Mouse (Mus musculus) stomach, embryonic 15.5 days (tissue): ENCODE measurements around the gene Gprc6a. TPM values are rescaled to one million over a fixed set of nuclear protein-coding genes. Genes with fewer than 3 reads are reported as not detected.

ENCODE experiments used
- ATAC-seq: fragments of 200-750 bp; cut with Nextera tagmentation; 2 replicates; pipeline ENCODE4 v1.8.0; 2017; ENCODE audit warnings: low read depth, moderate number of reproducible peaks, moderate TSS enrichment; ENCODE audit not compliant: insufficient read depth, low FRiP score
- H3K27ac ChIP-seq: fragments of 300-500 bp; sonication (generic); 2 replicates; pipeline ENCODE4 v1.5.1; 2015; ENCODE audit warnings: mild to moderate bottlenecking, inconsistent platforms
- H3K27me3 ChIP-seq: fragments of 300-500 bp; sonication (generic); replicated peaks from 2 replicates; pipeline ENCODE4 v1.6.1; 2015; ENCODE audit warnings: inconsistent platforms
- H3K36me3 ChIP-seq: fragments of 300-500 bp; sonication (generic); 2 replicates; pipeline ENCODE4 v1.6.1; 2015; ENCODE audit warnings: inconsistent platforms
- H3K4me1 ChIP-seq: fragments of 300-500 bp; sonication (generic); 2 replicates; pipeline ENCODE4 v1.6.1; 2015; ENCODE audit warnings: inconsistent platforms
- H3K4me2 ChIP-seq: fragments of 300-500 bp; sonication (generic); 2 replicates; pipeline ENCODE4 v1.6.1; 2015; ENCODE audit warnings: mild to moderate bottlenecking, inconsistent platforms
- H3K4me3 ChIP-seq: fragments of 300-500 bp; sonication (generic); replicated peaks from 2 replicates; pipeline ENCODE4 v1.5.1; 2015; ENCODE audit warnings: inconsistent platforms
- H3K9ac ChIP-seq: fragments of 300-500 bp; sonication (generic); 2 replicates; pipeline ENCODE4 v1.6.1; 2015; ENCODE audit warnings: inconsistent platforms
- H3K9me3 ChIP-seq: fragments of 300-500 bp; sonication (generic); 2 replicates; pipeline ENCODE4 v1.6.1; 2016; ENCODE audit warnings: inconsistent platforms
- WGBS: fragments of 180-500 bp; shearing (Covaris S2); methylation state at CpG from one replicate; pipeline ENCODE4 v1.1.7; 2015; 5-methylcytosine and 5-hydroxymethylcytosine counted together
- polyA plus RNA-seq: library from polyadenylated mRNA; unstranded; fragments of >200 nt; fragmentation: Nextera tagmentation; extraction: Ambion mirVana; gene quantifications from 2 replicates; pipeline ENCODE4 v1.2.1, GENCODE M21; 2015

The Gprc6a gene
- polyA plus RNA-seq, result 0.05 and 0.10 TPM in 2 replicates

- WGBS, result 24% methylated on average over 8 of the region's 8 CpGs
Measured at GRCm38 (mm10) chr10:51631411-51632136, at the start of gene Gprc6a. Gprc6a (minus strand) TSS chr10:51631461.

DNA sequence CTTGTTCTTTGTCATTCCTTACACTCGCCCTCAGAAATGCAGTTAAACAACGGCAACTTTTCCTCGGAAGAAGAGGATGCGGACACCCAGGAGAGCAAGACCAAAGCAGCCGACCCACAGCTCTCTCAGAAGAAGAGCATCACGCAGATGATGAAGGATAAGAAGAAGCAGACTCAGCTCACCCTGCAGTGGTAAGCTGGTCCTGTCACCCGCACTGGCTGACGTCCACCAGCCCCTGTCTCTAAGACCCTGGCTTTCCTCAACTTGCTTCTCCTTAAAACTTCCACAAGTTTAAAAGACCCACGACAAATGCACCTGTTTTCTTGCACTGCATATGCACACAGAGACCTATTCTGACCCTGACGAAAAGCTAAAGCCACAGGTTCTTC lies 47.0 kb upstream of the Gprc6a start:
- Histone ChIP-seq H3K4me2 (peak overlapping the region; percentile 87), H3K9me3 (no peaks in the 10 kb centered on the region), H3K27ac (no peak overlapping the region), H3K4me3 (peak overlapping the region; percentile 44), H3K9ac (no peak overlapping the region), H3K27me3 (peaks cover 9% of the 10 kb centered on the region), H3K36me3 (no peaks in the 10 kb centered on the region), H3K4me1 (peaks cover 5% of the 10 kb centered on the region; the same call in 1 of the 2 replicates)
- 8% methylated on average over 10 of the region's 10 CpGs for WGBS
- ATAC-seq, result no peak

More at GRCm38 (mm10) chr10:51631411-51632136, at the start of gene Gprc6a:
- Histone ChIP-seq H3K9me3 (no peaks in the 10 kb centered on the region), H3K4me2 (no peak within 1 kb of the TSS), H3K36me3 (no peaks in the 10 kb centered on the region), H3K27me3 (no peaks in the 10 kb centered on the region), H3K27ac (no peak within 1 kb of the TSS), H3K9ac (no peak within 1 kb of the TSS), H3K4me1 (no peaks in the 10 kb centered on the region), H3K4me3 (no peak within 1 kb of the TSS)
- ATAC-seq, result no peak

DNA sequence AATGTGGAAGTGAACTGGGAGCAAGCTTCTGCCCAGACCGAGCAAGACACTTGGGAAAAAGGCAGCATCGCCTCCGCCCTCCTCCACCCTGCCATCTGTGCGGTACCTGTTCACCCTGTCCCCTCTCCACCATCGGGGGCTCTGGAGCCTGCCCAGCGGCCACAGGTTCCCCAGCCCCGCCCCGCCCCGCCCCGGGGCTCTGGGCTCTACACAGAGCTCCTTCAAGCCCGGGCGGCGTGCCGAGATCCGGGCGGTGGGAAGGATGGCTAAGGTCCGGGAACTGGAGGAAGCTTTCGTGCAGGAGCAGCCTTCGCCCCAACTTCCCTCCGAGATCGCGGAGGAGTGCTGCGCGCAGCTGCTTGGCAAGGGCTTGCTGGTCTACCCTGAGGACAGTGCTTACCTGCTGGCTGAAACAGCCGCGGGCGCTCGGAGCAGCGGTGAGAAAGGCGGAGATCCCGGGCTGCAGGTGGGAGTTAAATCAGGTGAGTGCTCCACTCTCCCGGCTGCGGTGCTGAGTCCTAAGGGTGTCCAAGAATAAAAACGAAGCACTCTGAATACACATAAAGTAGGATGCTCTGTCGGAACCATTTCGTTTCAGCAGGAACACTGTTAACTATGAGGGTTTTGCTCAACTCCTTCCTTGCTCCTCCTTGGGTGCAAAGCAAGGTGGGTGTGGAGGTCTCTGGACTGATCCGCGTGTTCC lies 46.4 kb upstream of the Gprc6a start, which contains the start of gene Rfx6:
Gene Rfx6, plus strand, starts transcription at position 209 of the 703 bp plus-strand sequence.
- no peaks in the 10 kb centered on the region for H3K36me3 ChIP-seq
- H3K27me3 ChIP-seq, result peaks cover 9% of the 10 kb centered on the region
- H3K4me3 ChIP-seq, result peak within 1 kb of the TSS; percentile 44
- H3K27ac ChIP-seq, result no peak within 1 kb of the TSS
- H3K4me1 ChIP-seq, result peaks cover 5% of the 10 kb centered on the region; the same call in 1 of the 2 replicates
- no peaks in the 10 kb centered on the region for H3K9me3 ChIP-seq
- peak; percentile 66 for ATAC-seq
- H3K4me2 ChIP-seq, result peak within 1 kb of the TSS; percentile 87
- 1% methylated on average over 38 of the region's 38 CpGs for WGBS
- H3K9ac ChIP-seq, result no peak within 1 kb of the TSS

DNA sequence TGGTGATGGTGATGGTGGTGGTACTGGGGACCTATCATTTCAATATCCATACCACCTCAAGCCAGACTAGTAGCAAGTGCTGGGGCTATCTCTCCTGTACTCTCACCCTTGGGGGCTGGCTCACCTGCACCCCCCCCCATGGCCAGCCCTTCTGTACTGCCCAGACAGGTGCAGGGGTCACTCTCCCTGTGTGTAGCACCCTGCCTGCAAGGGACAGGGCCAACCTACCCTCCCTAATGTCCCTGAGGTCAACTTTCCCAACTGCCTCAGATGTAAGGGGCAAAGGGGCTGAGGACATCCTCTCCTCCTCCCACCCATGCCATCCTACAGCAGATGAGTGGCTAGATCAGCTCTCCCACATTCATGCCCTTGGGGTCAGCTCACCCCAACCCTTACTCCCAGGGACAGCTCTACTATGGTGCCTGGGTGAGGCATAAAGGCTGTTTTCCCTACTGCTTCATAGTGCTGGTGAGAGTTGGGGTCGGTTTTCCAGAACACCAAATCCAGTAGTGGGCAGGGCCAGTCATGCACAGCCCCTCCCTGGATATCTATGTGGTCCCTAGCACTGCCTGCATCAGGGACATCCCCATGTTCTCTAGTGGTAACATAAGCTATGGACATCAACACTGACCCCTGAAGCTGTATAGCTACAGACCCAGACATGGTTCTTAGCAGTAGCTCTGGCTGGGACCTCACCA lies 41.0 kb upstream of the Gprc6a start:
- ATAC-seq, result 0 out of 2 replicates have a peak, but pooled peaks have one; percentile 27
- 22% methylated on average over 1 of the region's 1 CpGs for WGBS
- 0 out of 2 replicates have a peak, but pooled peaks cover under 1% of the 10 kb centered on the region for H3K4me1 ChIP-seq

GRCm38 (mm10) chr10:51671583-51671982 lies 40.3 kb upstream of the Gprc6a start:
- no peak for ATAC-seq
- no peaks in the 10 kb centered on the region; the same call in 1 of the 2 replicates for H3K27me3 ChIP-seq
- H3K4me1 ChIP-seq, result no peaks in the 10 kb centered on the region
- H3K36me3 ChIP-seq, result no peaks in the 10 kb centered on the region
- no peak overlapping the region for H3K27ac ChIP-seq
- 79% methylated on average over 4 of the region's 4 CpGs for WGBS
- H3K9me3 ChIP-seq, result no peaks in the 10 kb centered on the region
- H3K4me2 ChIP-seq, result no peak overlapping the region
- H3K4me3 ChIP-seq, result no peak overlapping the region
- H3K9ac ChIP-seq, result no peak overlapping the region

More for the DNA sequence above, 41.0 kb upstream of the Gprc6a start:
- Histone ChIP-seq H3K4me3 (no peak overlapping the region), H3K9ac (no peak overlapping the region), H3K9me3 (no peaks in the 10 kb centered on the region), H3K27me3 (no peaks in the 10 kb centered on the region; the same call in none of the 2 replicates), H3K36me3 (no peaks in the 10 kb centered on the region), H3K4me2 (no peak overlapping the region), H3K27ac (no peak overlapping the region)

- ATAC-seq, result no peak
- no peaks in the 10 kb centered on the region for H3K4me1 ChIP-seq
- no peak overlapping the region for H3K4me3 ChIP-seq
- H3K9me3 ChIP-seq, result no peaks in the 10 kb centered on the region
- H3K27me3 ChIP-seq, result no peaks in the 10 kb centered on the region
- no peak overlapping the region for H3K27ac ChIP-seq
- no peaks in the 10 kb centered on the region for H3K36me3 ChIP-seq
- no peak overlapping the region for H3K4me2 ChIP-seq
- no peak overlapping the region for H3K9ac ChIP-seq
Measured at GRCm38 (mm10) chr10:51669334-51669733, 38.1 kb upstream of the Gprc6a start.

- no peak overlapping the region for H3K4me3 ChIP-seq
- no peaks in the 10 kb centered on the region for H3K27me3 ChIP-seq
- 64% methylated on average over 1 of the region's 1 CpGs for WGBS
- H3K27ac ChIP-seq, result no peak overlapping the region
- no peaks in the 10 kb centered on the region for H3K4me1 ChIP-seq
- H3K9me3 ChIP-seq, result no peaks in the 10 kb centered on the region
- H3K36me3 ChIP-seq, result no peaks in the 10 kb centered on the region
- ATAC-seq, result no peak
- H3K9ac ChIP-seq, result no peak overlapping the region
- H3K4me2 ChIP-seq, result no peak overlapping the region
Measured at GRCm38 (mm10) chr10:51657324-51657723, 26.1 kb upstream of the Gprc6a start.

DNA sequence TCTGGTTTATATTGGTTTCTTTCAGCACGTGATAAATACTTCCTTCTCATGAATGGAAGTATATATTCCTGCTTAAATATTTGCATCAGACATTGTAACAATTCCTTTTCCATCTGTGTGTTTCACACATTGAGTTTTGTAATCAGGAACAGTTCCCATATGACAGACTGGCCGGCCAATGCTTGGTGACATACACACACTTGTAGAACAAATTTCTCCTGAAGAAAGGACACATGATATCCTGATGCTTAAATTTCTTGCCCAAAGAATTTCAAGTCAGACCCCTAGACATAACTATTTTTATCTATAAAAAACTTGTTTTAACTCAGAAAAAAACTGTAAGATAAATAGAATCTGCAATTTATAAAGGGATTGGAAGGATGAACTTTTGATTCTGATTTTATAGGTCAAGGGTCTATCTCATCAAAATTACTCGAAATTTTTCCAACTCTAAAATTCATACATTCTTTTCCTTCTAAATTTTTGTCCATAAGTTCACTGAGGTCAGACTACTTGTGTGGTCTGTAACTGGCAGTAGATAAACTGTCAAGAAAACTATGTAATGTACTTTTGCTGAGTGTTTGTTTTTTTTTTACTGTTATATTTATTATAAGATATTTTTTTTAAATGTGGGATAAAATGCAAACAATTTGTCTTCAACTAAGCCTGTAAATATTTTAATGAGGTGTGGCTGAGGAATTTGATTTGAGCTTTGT lies 18.4 kb upstream of the Gprc6a start:
- H3K36me3 ChIP-seq, result no peaks in the 10 kb centered on the region
- no peak for ATAC-seq
- no peaks in the 10 kb centered on the region for H3K9me3 ChIP-seq
- H3K4me3 ChIP-seq, result no peak overlapping the region
- H3K27me3 ChIP-seq, result no peaks in the 10 kb centered on the region
- H3K4me1 ChIP-seq, result no peaks in the 10 kb centered on the region
- 65% methylated on average over 3 of the region's 3 CpGs for WGBS
- H3K4me2 ChIP-seq, result no peak overlapping the region
- H3K9ac ChIP-seq, result no peak overlapping the region
- no peak overlapping the region for H3K27ac ChIP-seq

DNA sequence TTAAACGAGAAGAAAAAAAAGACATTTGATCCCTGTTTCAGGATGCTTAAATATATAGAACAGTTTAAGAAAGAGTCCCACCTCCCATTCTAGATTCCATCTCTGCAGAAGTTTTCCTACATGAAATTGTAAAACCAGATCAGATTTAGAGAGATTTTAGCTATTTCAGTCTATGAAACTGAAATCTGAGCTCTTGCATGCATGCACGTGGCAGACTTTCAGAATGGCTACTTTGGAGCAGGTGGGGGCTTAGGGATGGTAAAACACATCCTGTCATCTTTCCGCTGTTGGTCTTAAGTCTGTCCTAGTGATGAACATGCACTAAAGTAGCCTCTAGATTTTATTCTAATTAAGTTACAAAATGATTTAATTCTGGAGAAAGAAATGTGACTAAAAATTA lies 10.1 kb downstream of the Gprc6a start:
- no peak for ATAC-seq
- Histone ChIP-seq H3K9ac (no peak overlapping the region), H3K27ac (no peak overlapping the region), H3K4me1 (no peaks in the 10 kb centered on the region), H3K27me3 (no peaks in the 10 kb centered on the region), H3K9me3 (no peaks in the 10 kb centered on the region), H3K4me2 (no peak overlapping the region), H3K36me3 (no peaks in the 10 kb centered on the region), H3K4me3 (no peak overlapping the region)
- 73% methylated on average over 3 of the region's 3 CpGs for WGBS

DNA sequence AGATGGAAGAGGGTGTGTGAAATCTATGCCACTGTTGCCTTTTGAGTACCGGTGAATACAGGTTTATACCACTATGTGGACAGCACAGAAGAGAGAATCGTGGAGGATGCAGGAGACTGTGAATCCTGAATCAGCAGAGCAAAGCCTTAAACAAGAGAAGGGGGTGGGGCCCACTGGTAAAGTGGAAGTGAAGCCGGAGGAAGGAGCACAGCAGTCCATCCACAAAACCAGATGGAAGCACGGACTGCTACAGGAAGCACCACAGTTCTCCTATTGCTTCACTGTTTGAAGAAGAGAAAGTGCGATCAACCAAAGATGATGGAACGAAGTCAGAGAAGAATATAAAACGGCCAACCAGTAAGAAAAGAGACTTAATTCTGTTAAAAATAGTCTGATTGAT lies 11.1 kb downstream of the Gprc6a start:
- WGBS, result 64% methylated on average over 7 of the region's 7 CpGs

GRCm38 (mm10) chr10:51618538-51618937 lies 12.7 kb downstream of the Gprc6a start:
- H3K9ac ChIP-seq, result no peak overlapping the region
- no peak for ATAC-seq
- H3K4me3 ChIP-seq, result no peak overlapping the region
- H3K9me3 ChIP-seq, result no peaks in the 10 kb centered on the region
- H3K4me2 ChIP-seq, result no peak overlapping the region
- no peak overlapping the region for H3K27ac ChIP-seq
- H3K27me3 ChIP-seq, result no peaks in the 10 kb centered on the region
- 80% methylated on average over 2 of the region's 2 CpGs for WGBS
- no peaks in the 10 kb centered on the region for H3K4me1 ChIP-seq
- H3K36me3 ChIP-seq, result no peaks in the 10 kb centered on the region

More for the DNA sequence above, 11.1 kb downstream of the Gprc6a start:
- no peak overlapping the region for H3K4me3 ChIP-seq
- ATAC-seq, result no peak
- no peak overlapping the region for H3K27ac ChIP-seq
- H3K27me3 ChIP-seq, result no peaks in the 10 kb centered on the region
- no peaks in the 10 kb centered on the region for H3K9me3 ChIP-seq
- no peaks in the 10 kb centered on the region for H3K4me1 ChIP-seq
- no peaks in the 10 kb centered on the region for H3K36me3 ChIP-seq
- no peak overlapping the region for H3K4me2 ChIP-seq
- no peak overlapping the region for H3K9ac ChIP-seq
